25 mouse cellular contexts compared by ENCODE assay signal in genomic region chr1:139223804-139224203, GRCm38 (mm10).
A peak's percentile ranks its signal among the peaks of the same experiment; 100 is the strongest.
DNase-seq lines count a peak whose midpoint lies in the region; ATAC-seq and TF ChIP-seq lines count a peak whose summit lies in the region.
"Had no signal": no experiment of that assay in that cellular context is flagged by ENCODE, and none has a peak within 500 bp of the region (broad histone marks: within the 10 kb centered on the region; RNA-seq: fewer than 3 reads in every experiment).

No protein-coding gene starts in this region.

- no peak overlapping the region for H3K4me3 ChIP-seq in kidney, embryonic 14.5 days (ENCODE audit: low read length)
- H3K4me3 ChIP-seq in midbrain, embryonic 11.5 days (ENCODE audit: low read depth, low read length), result no peak overlapping the region
- no peak overlapping the region for H3K4me3 ChIP-seq in midbrain, embryonic 14.5 days (replicated peaks; ENCODE audit: low read depth, low read length)
- H3K4me3 ChIP-seq in stomach, embryonic 14.5 days (ENCODE audit: low read depth, low read length), result no peak overlapping the region
- no peak overlapping the region for H3K4me3 ChIP-seq in stomach, postnatal 0 days (ENCODE audit: low read depth, low read length)
- H3K4me3 ChIP-seq: embryonic facial prominence, embryonic 12.5 days; embryonic facial prominence, embryonic 15.5 days; gastrocnemius, adult 2 months; hindbrain, embryonic 12.5 days; hindbrain, embryonic 15.5 days had no signal

- H3K4me2 ChIP-seq in kidney, embryonic 14.5 days (replicated peaks; ENCODE audit: low read depth, low read length), result no peak overlapping the region
- no peak overlapping the region for H3K4me2 ChIP-seq in midbrain, embryonic 11.5 days
- H3K4me2 ChIP-seq in midbrain, embryonic 14.5 days (ENCODE audit: low read length), result no peak overlapping the region
- no peak overlapping the region for H3K4me2 ChIP-seq in stomach, embryonic 14.5 days (replicated peaks; ENCODE audit: low read depth, low read length)
- H3K4me2 ChIP-seq in stomach, postnatal 0 days (replicated peaks; ENCODE audit: low read depth), result no peak overlapping the region
- H3K4me2 ChIP-seq: embryonic facial prominence, embryonic 12.5 days; embryonic facial prominence, embryonic 15.5 days; heart, embryonic 11.5 days; hindbrain, embryonic 12.5 days; hindbrain, embryonic 15.5 days had no signal

- H3K36me3 ChIP-seq in kidney, embryonic 14.5 days (ENCODE audit: control insufficient read depth, insufficient read depth, low read length), result no peaks in the 10 kb centered on the region
- no peaks in the 10 kb centered on the region for H3K36me3 ChIP-seq in midbrain, embryonic 11.5 days (ENCODE audit: control insufficient read depth, insufficient read depth, low read length)
- H3K36me3 ChIP-seq in midbrain, embryonic 14.5 days (ENCODE audit: control insufficient read depth, insufficient read depth, low read length), result no peaks in the 10 kb centered on the region
- H3K36me3 ChIP-seq in stomach, embryonic 14.5 days (ENCODE audit: control insufficient read depth, insufficient read depth, low read length), result no peaks in the 10 kb centered on the region
- H3K36me3 ChIP-seq in stomach, postnatal 0 days (ENCODE audit: control insufficient read depth, insufficient read depth, low read length), result no peaks in the 10 kb centered on the region
- H3K36me3 ChIP-seq: embryonic facial prominence, embryonic 12.5 days; embryonic facial prominence, embryonic 15.5 days; hindbrain, embryonic 12.5 days; hindbrain, embryonic 15.5 days had no signal

- no peak overlapping the region for H3K27ac ChIP-seq in kidney, embryonic 14.5 days (ENCODE audit: low read depth, low read length)
- no peak overlapping the region for H3K27ac ChIP-seq in midbrain, embryonic 11.5 days (ENCODE audit: low read depth, low read length)
- H3K27ac ChIP-seq in midbrain, embryonic 14.5 days (replicated peaks; ENCODE audit: low read depth, low read length), result no peak overlapping the region
- H3K27ac ChIP-seq in stomach, embryonic 14.5 days (ENCODE audit: low read length), result peak overlapping the region; percentile 66; the same call in 1 of the 2 replicates
- 0 out of 2 replicates have a peak overlapping the region, but pooled peaks have one; percentile 40 for H3K27ac ChIP-seq in stomach, postnatal 0 days (replicated peaks)
- H3K27ac ChIP-seq: embryonic facial prominence, embryonic 12.5 days; embryonic facial prominence, embryonic 15.5 days; gastrocnemius, adult 2 months; hindbrain, embryonic 12.5 days; hindbrain, embryonic 15.5 days had no signal

- H3K9me3 ChIP-seq in kidney, embryonic 14.5 days (ENCODE audit: control insufficient read depth, low read length), result no peaks in the 10 kb centered on the region
- H3K9me3 ChIP-seq in midbrain, embryonic 11.5 days (ENCODE audit: control insufficient read depth, low read length), result no peaks in the 10 kb centered on the region
- H3K9me3 ChIP-seq in midbrain, embryonic 14.5 days (ENCODE audit: control insufficient read depth, low read length), result no peaks in the 10 kb centered on the region
- no peaks in the 10 kb centered on the region for H3K9me3 ChIP-seq in stomach, embryonic 14.5 days (ENCODE audit: control insufficient read depth, low read depth, low read length)
- H3K9me3 ChIP-seq in stomach, postnatal 0 days (ENCODE audit: control insufficient read depth, low read length), result no peaks in the 10 kb centered on the region
- H3K9me3 ChIP-seq: embryonic facial prominence, embryonic 12.5 days; embryonic facial prominence, embryonic 15.5 days; hindbrain, embryonic 12.5 days; hindbrain, embryonic 15.5 days had no signal

- TF ChIP-seq EP300 in stomach, postnatal 0 days (optimal IDR thresholded peaks at IDR 0.05), result no peak

- H3K4me1 ChIP-seq in kidney, embryonic 14.5 days (ENCODE audit: control insufficient read depth, insufficient read depth, low read length), result no peaks in the 10 kb centered on the region
- H3K4me1 ChIP-seq in midbrain, embryonic 11.5 days (ENCODE audit: control insufficient read depth, insufficient read depth, low read length), result no peaks in the 10 kb centered on the region
- no peaks in the 10 kb centered on the region for H3K4me1 ChIP-seq in midbrain, embryonic 14.5 days (ENCODE audit: control insufficient read depth, insufficient read depth, low read length)
- no peaks in the 10 kb centered on the region for H3K4me1 ChIP-seq in stomach, embryonic 14.5 days (ENCODE audit: control insufficient read depth, insufficient read depth, low read length)
- no peaks in the 10 kb centered on the region for H3K4me1 ChIP-seq in stomach, postnatal 0 days (replicated peaks; ENCODE audit: control insufficient read depth, insufficient read depth)
- H3K4me1 ChIP-seq: embryonic facial prominence, embryonic 12.5 days; embryonic facial prominence, embryonic 15.5 days; hindbrain, embryonic 12.5 days; hindbrain, embryonic 15.5 days had no signal

- DNase-seq in kidney, postnatal 14 days, result no peak
- DNase-seq in midbrain, embryonic 11.5 days (ENCODE audit: low spot score, missing footprints), result peak; percentile 33
- no peak for DNase-seq in midbrain, embryonic 14.5 days
- DNase-seq in stomach, postnatal 0 days (ENCODE audit: low spot score), result no peak
- DNase-seq in cerebellum, postnatal 25 days, result no peak
- DNase-seq: adrenal gland, postnatal 10 days; adrenal gland, postnatal 36 days; B cell, adult 2 months; cerebellum, adult 18-20 months; cerebellum, adult 9-10 months; cerebellum, postnatal 14 days; forebrain, postnatal 0 days; gastrocnemius, adult 2 months; gastrocnemius, postnatal 14 days; heart, adult 11 months had no signal

- TF ChIP-seq CTCF in stomach, postnatal 0 days (IDR thresholded peaks at IDR 0.05; ENCODE audit: low read depth), result no peak

- H3K9ac ChIP-seq in kidney, embryonic 14.5 days (ENCODE audit: low read depth, low read length), result no peak overlapping the region
- no peak overlapping the region for H3K9ac ChIP-seq in midbrain, embryonic 11.5 days (ENCODE audit: low read length)
- H3K9ac ChIP-seq in midbrain, embryonic 14.5 days (replicated peaks; ENCODE audit: low read length), result no peak overlapping the region
- H3K9ac ChIP-seq in stomach, embryonic 14.5 days (replicated peaks; ENCODE audit: low read depth, low read length), result no peak overlapping the region
- no peak overlapping the region for H3K9ac ChIP-seq in stomach, postnatal 0 days (ENCODE audit: low read length)
- H3K9ac ChIP-seq: embryonic facial prominence, embryonic 12.5 days; embryonic facial prominence, embryonic 15.5 days; forebrain, postnatal 0 days; hindbrain, embryonic 12.5 days; hindbrain, embryonic 15.5 days had no signal

- peak; percentile 49; the same call in 1 of the 2 replicates for ATAC-seq in kidney, embryonic 14.5 days (ENCODE audit: low FRiP score, low TSS enrichment)
- ATAC-seq in midbrain, embryonic 11.5 days (ENCODE audit: low FRiP score), result no peak
- ATAC-seq in midbrain, embryonic 14.5 days (ENCODE audit: low FRiP score, low TSS enrichment), result no peak
- ATAC-seq in stomach, embryonic 14.5 days (ENCODE audit: insufficient number of reproducible peaks, insufficient read depth, low FRiP score, low read depth), result peak; percentile 84; the same call in 1 of the 2 replicates
- no peak for ATAC-seq in stomach, postnatal 0 days (ENCODE audit: low FRiP score, low TSS enrichment)
- ATAC-seq in CD4-positive, CD25-positive, alpha-beta regulatory T cell, adult 4 months, result no peak
- ATAC-seq: activated CD4-positive, CD25-positive, alpha-beta regulatory T cell, adult 4 months; forebrain, embryonic 14.5 days; forebrain, postnatal 0 days had no signal

- WGBS in kidney, embryonic 14.5 days, result 36% methylated on average over 4 of the region's 4 CpGs
- 80% methylated on average over 4 of the region's 4 CpGs for WGBS in midbrain, embryonic 11.5 days
- 77% methylated on average over 4 of the region's 4 CpGs for WGBS in midbrain, embryonic 14.5 days
- 33% methylated on average over 4 of the region's 4 CpGs for WGBS in stomach, embryonic 14.5 days
- WGBS in stomach, postnatal 0 days, result 47% methylated on average over 4 of the region's 4 CpGs

- no peaks in the 10 kb centered on the region for H3K27me3 ChIP-seq in kidney, embryonic 14.5 days (ENCODE audit: control insufficient read depth, insufficient read depth, low read length)
- H3K27me3 ChIP-seq in midbrain, embryonic 11.5 days (ENCODE audit: control insufficient read depth, insufficient read depth, low read length), result no peaks in the 10 kb centered on the region
- no peaks in the 10 kb centered on the region for H3K27me3 ChIP-seq in midbrain, embryonic 14.5 days (ENCODE audit: control insufficient read depth, insufficient read depth, low read length)
- H3K27me3 ChIP-seq in stomach, embryonic 14.5 days (ENCODE audit: control insufficient read depth, insufficient read depth, low read length), result no peaks in the 10 kb centered on the region
- H3K27me3 ChIP-seq in stomach, postnatal 0 days (ENCODE audit: control insufficient read depth, insufficient read depth, low read length), result no peaks in the 10 kb centered on the region
- H3K27me3 ChIP-seq: embryonic facial prominence, embryonic 12.5 days; embryonic facial prominence, embryonic 15.5 days; hindbrain, embryonic 12.5 days; hindbrain, embryonic 15.5 days had no signal

Comparison
In these comparisons a context has a peak if more than half of its experiments do, and no peak if none do; other contexts are left out.
1. ATAC-seq: peak in kidney, embryonic 14.5 days (single experiment) and stomach, embryonic 14.5 days (single experiment); none in midbrain, embryonic 11.5 days (single experiment), midbrain, embryonic 14.5 days (single experiment), stomach, postnatal 0 days (single experiment) and CD4-positive, CD25-positive, alpha-beta regulatory T cell, adult 4 months (single experiment).
2. H3K27ac ChIP-seq: peak in stomach, embryonic 14.5 days (single experiment) and stomach, postnatal 0 days (single experiment); none in kidney, embryonic 14.5 days (single experiment), midbrain, embryonic 11.5 days (single experiment) and midbrain, embryonic 14.5 days (single experiment).